Mouse (Mus musculus) small intestine, adult 2 months (tissue): ENCODE data around the gene Krt77. TPM values are rescaled to one million over a fixed set of nuclear protein-coding genes. Genes with fewer than 3 reads are reported as not detected.
A peak's percentile ranks its signal among the peaks of the same experiment; 100 is the strongest.

ENCODE experiments used
- H3K27ac ChIP-seq: fragments of 200-500 bp; 2 replicates; pipeline ENCODE4 v1.5.1; 2012; ENCODE audit warnings: low read depth, low read length, control low read depth, inconsistent platforms; ENCODE audit not compliant: insufficient read depth
- H3K27me3 ChIP-seq: fragments of 200-500 bp; 2 replicates; pipeline ENCODE4 v1.6.1; 2012; ENCODE audit warnings: mild to moderate bottlenecking, moderate library complexity, low read length, inconsistent platforms; ENCODE audit not compliant: control insufficient read depth, insufficient read depth
- H3K36me3 ChIP-seq: fragments of 200-500 bp; 2 replicates; pipeline ENCODE4 v1.6.1; 2012; ENCODE audit warnings: mild to moderate bottlenecking, low read length, control low read depth, inconsistent platforms; ENCODE audit not compliant: control insufficient read depth, insufficient read depth
- H3K4me1 ChIP-seq: fragments of 200-500 bp; 2 replicates; pipeline ENCODE4 v1.6.1; 2012; ENCODE audit warnings: low read length, inconsistent platforms, mixed read lengths; ENCODE audit not compliant: control insufficient read depth, insufficient read depth, insufficient read length
- H3K4me3 ChIP-seq: fragments of 200-500 bp; 2 replicates; pipeline ENCODE4 v1.5.1; 2012; ENCODE audit warnings: low read depth, mild to moderate bottlenecking, control low read depth, inconsistent platforms, low read length, moderate library complexity
- CTCF ChIP-seq: fragments of 200-500 bp; IDR thresholded peaks from 2 replicates; pipeline ENCODE4 v1.5.1; 2012; ENCODE audit warnings: low read depth, mild to moderate bottlenecking, control low read depth, inconsistent platforms, low read length, moderate library complexity, mixed read lengths; ENCODE audit not compliant: insufficient replicate concordance, insufficient read length; ENCODE audit errors: extremely low read depth
- POLR2A ChIP-seq: fragments of 200-500 bp; IDR thresholded peaks from 2 replicates; pipeline ENCODE4 v1.6.1; 2012; ENCODE audit warnings: low read depth, mild to moderate bottlenecking, control low read depth, inconsistent platforms, low read length, moderate library complexity
- WGBS: fragments of 180-500 bp; shearing (Covaris S2); methylation state at CpG from one replicate; pipeline ENCODE4 v1.1.7; 2018; 5-methylcytosine and 5-hydroxymethylcytosine counted together
- polyA plus RNA-seq: library from polyadenylated mRNA; depleted of rRNA; stranded (reverse); fragments of >200 nt; gene quantifications from 2 replicates; pipeline ENCODE4 v1.2.3, GENCODE M21; 2012

The Krt77 gene
- polyA plus RNA-seq, 1 experiment: not detected

GRCm38 (mm10) chr15:101878041-101878440, 8.5 kb upstream of the Krt77 start:
- H3K4me3 ChIP-seq: no peak overlapping the region
- no peaks in the 10 kb centered on the region; the same call in 1 of the 2 replicates for H3K27me3 ChIP-seq
- H3K36me3 ChIP-seq: no peaks in the 10 kb centered on the region
- TF ChIP-seq CTCF (no peak), POLR2A (no peak)
- WGBS: 40% methylated on average over 2 of the region's 2 CpGs
- H3K4me1 ChIP-seq: peaks cover 6% of the 10 kb centered on the region
- H3K27ac ChIP-seq: no peak overlapping the region

GRCm38 (mm10) chr15:101874383-101874782, 4.9 kb upstream of the Krt77 start:
- Histone ChIP-seq H3K4me3 (no peak overlapping the region), H3K27me3 (peaks cover 6% of the 10 kb centered on the region; the same call in 1 of the 2 replicates), H3K36me3 (no peaks in the 10 kb centered on the region), H3K4me1 (peaks cover 6% of the 10 kb centered on the region), H3K27ac (no peak overlapping the region)
- TF ChIP-seq POLR2A (no peak), CTCF (no peak)
- WGBS: 72% methylated on average over 1 of the region's 1 CpGs

- H3K4me3 ChIP-seq: no peak overlapping the region
- H3K4me1 ChIP-seq: peaks cover 6% of the 10 kb centered on the region
- no peak overlapping the region for H3K27ac ChIP-seq
- 73% methylated on average over 4 of the region's 4 CpGs for whole genome bisulfite sequencing
- H3K36me3 ChIP-seq: no peaks in the 10 kb centered on the region
- TF ChIP-seq POLR2A: no peak
- TF ChIP-seq CTCF: no peak
- peaks cover 6% of the 10 kb centered on the region; the same call in 1 of the 2 replicates for H3K27me3 ChIP-seq
These were observed 3.7 kb upstream of the Krt77 start for GRCm38 (mm10) chr15:101873231-101873630.

GRCm38 (mm10) chr15:101866754-101867153, 2.8 kb downstream of the Krt77 start:
- Histone ChIP-seq H3K4me3 (no peak overlapping the region), H3K27me3 (0 out of 2 replicates have a peak, but pooled peaks cover 4% of the 10 kb centered on the region), H3K36me3 (no peaks in the 10 kb centered on the region), H3K27ac (no peak overlapping the region), H3K4me1 (no peaks in the 10 kb centered on the region)
- TF ChIP-seq CTCF (no peak), POLR2A (no peak)
- 74% methylated on average over 7 of the region's 7 CpGs for WGBS

GRCm38 (mm10) chr15:101860421-101861130, 8.9 kb downstream of the Krt77 start:
- Histone ChIP-seq H3K27ac (no peak overlapping the region), H3K36me3 (no peaks in the 10 kb centered on the region), H3K4me3 (no peak overlapping the region), H3K27me3 (peaks cover 11% of the 10 kb centered on the region), H3K4me1 (peaks cover 3% of the 10 kb centered on the region; the same call in 1 of the 2 replicates)
- 53% methylated on average over 13 of the region's 13 CpGs for WGBS
- TF ChIP-seq POLR2A: no peak
- 0 out of 2 replicates have a peak, but pooled peaks have one; percentile 17 for TF ChIP-seq CTCF

GRCm38 (mm10) chr15:101859735-101860170, 9.8 kb downstream of the Krt77 start:
- no peak for TF ChIP-seq CTCF
- TF ChIP-seq POLR2A: no peak
- Histone ChIP-seq H3K4me3 (peak overlapping the region; percentile 46), H3K27me3 (peaks cover 11% of the 10 kb centered on the region), H3K4me1 (peaks cover 3% of the 10 kb centered on the region; the same call in 1 of the 2 replicates), H3K36me3 (no peaks in the 10 kb centered on the region), H3K27ac (no peak overlapping the region)
- WGBS: 1% methylated on average over 33 of the region's 33 CpGs

- WGBS: 47% methylated on average over 11 of the region's 11 CpGs
- H3K27ac ChIP-seq: no peak overlapping the region
- H3K4me3 ChIP-seq: no peak overlapping the region
- TF ChIP-seq POLR2A: no peak
- no peak for TF ChIP-seq CTCF
- peaks cover 3% of the 10 kb centered on the region; the same call in 1 of the 2 replicates for H3K4me1 ChIP-seq
- H3K27me3 ChIP-seq: peaks cover 17% of the 10 kb centered on the region
- H3K36me3 ChIP-seq: no peaks in the 10 kb centered on the region
These were observed 10.7 kb downstream of the Krt77 start for GRCm38 (mm10) chr15:101858673-101859425.
